Mouse (Mus musculus): ENCODE results near the gene Bola3. TPM values are rescaled to one million over a fixed set of nuclear protein-coding genes. Genes with fewer than 3 reads are reported as not detected.
A peak's percentile ranks its signal among the peaks of the same experiment; 100 is the strongest.

The Bola3 gene
- polyA plus RNA-seq, 1 experiment from 2014 or later = 117 TPM

- Histone ChIP-seq H3K9ac (no peak overlapping the region), H3K27me3 (no peaks in the 10 kb centered on the region), H3K4me1 (no peaks in the 10 kb centered on the region), H3K4me3 (no peak overlapping the region), H3K4me2 (replicated peaks) (no peak overlapping the region), H3K36me3 (peaks cover 100% of the 10 kb centered on the region), H3K9me3 (no peaks in the 10 kb centered on the region), H3K27ac (no peak overlapping the region)
- no peak for ATAC-seq (ENCODE audit: low FRiP score, low read depth)
- WGBS = 91% methylated on average over 9 of the region's 9 CpGs
Measured at GRCm38 (mm10) chr6:83373704-83374300, 24.9 kb downstream of the Bola3 start.

GRCm38 (mm10) chr6:83381510-83382491 is 32.9 kb downstream of the Bola3 start:
- no peak overlapping the region for H3K27ac ChIP-seq
- H3K4me3 ChIP-seq = no peak overlapping the region
- H3K9me3 ChIP-seq = no peaks in the 10 kb centered on the region
- no peak for ATAC-seq (ENCODE audit: low FRiP score, low read depth)
- H3K27me3 ChIP-seq = no peaks in the 10 kb centered on the region
- peaks cover 96% of the 10 kb centered on the region for H3K36me3 ChIP-seq
- no peak overlapping the region for H3K9ac ChIP-seq
- 90% methylated on average over 10 of the region's 10 CpGs for WGBS
- no peaks in the 10 kb centered on the region for H3K4me1 ChIP-seq
- H3K4me2 ChIP-seq (replicated peaks) = no peak overlapping the region

GRCm38 (mm10) chr6:83385569-83386090 is 36.7 kb downstream of the Bola3 start:
- no peak for ATAC-seq (ENCODE audit: low FRiP score, low read depth)
- WGBS = 86% methylated on average over 9 of the region's 9 CpGs

GRCm38 (mm10) chr6:83392166-83392780 is 43.3 kb downstream of the Bola3 start:
- Histone ChIP-seq H3K4me1 (peaks cover 16% of the 10 kb centered on the region), H3K4me2 (replicated peaks) (no peak overlapping the region), H3K27me3 (no peaks in the 10 kb centered on the region), H3K27ac (0 out of 2 replicates have a peak overlapping the region, but pooled peaks have one; percentile 15), H3K9me3 (no peaks in the 10 kb centered on the region), H3K9ac (no peak overlapping the region), H3K36me3 (peaks cover 66% of the 10 kb centered on the region), H3K4me3 (no peak overlapping the region)
- 73% methylated on average over 8 of the region's 8 CpGs for WGBS
- ATAC-seq (ENCODE audit: low FRiP score, low read depth) = no peak

More at GRCm38 (mm10) chr6:83385569-83386090, 36.7 kb downstream of the Bola3 start:
- Histone ChIP-seq H3K36me3 (peaks cover 69% of the 10 kb centered on the region), H3K27me3 (no peaks in the 10 kb centered on the region), H3K4me3 (no peak overlapping the region), H3K9ac (no peak overlapping the region), H3K9me3 (no peaks in the 10 kb centered on the region), H3K27ac (no peak overlapping the region), H3K4me1 (0 out of 2 replicates have a peak, but pooled peaks cover under 1% of the 10 kb centered on the region), H3K4me2 (replicated peaks) (no peak overlapping the region)

GRCm38 (mm10) chr6:83394122-83394521 is 45.2 kb downstream of the Bola3 start:
- no peak overlapping the region for H3K9ac ChIP-seq
- H3K36me3 ChIP-seq = peaks cover 71% of the 10 kb centered on the region
- H3K4me1 ChIP-seq = peaks cover 22% of the 10 kb centered on the region
- WGBS = 91% methylated on average over 4 of the region's 4 CpGs
- H3K27ac ChIP-seq = no peak overlapping the region
- ATAC-seq (ENCODE audit: low FRiP score, low read depth) = no peak
- no peak overlapping the region for H3K4me3 ChIP-seq
- no peak overlapping the region for H3K4me2 ChIP-seq (replicated peaks)
- H3K27me3 ChIP-seq = no peaks in the 10 kb centered on the region
- H3K9me3 ChIP-seq = no peaks in the 10 kb centered on the region

GRCm38 (mm10) chr6:83395544-83396229 is 46.7 kb downstream of the Bola3 start:
- peaks cover 84% of the 10 kb centered on the region for H3K36me3 ChIP-seq
- WGBS = 91% methylated on average over 15 of the region's 15 CpGs
- no peak overlapping the region for H3K4me2 ChIP-seq (replicated peaks)
- no peak overlapping the region for H3K9ac ChIP-seq
- no peaks in the 10 kb centered on the region for H3K9me3 ChIP-seq
- ATAC-seq (ENCODE audit: low FRiP score, low read depth) = no peak; the same call in 1 of the 2 replicates
- H3K4me3 ChIP-seq = no peak overlapping the region
- H3K4me1 ChIP-seq = peaks cover 25% of the 10 kb centered on the region
- no peaks in the 10 kb centered on the region for H3K27me3 ChIP-seq
- H3K27ac ChIP-seq = no peak overlapping the region

- no peak overlapping the region for H3K9ac ChIP-seq
- peaks cover 21% of the 10 kb centered on the region for H3K4me1 ChIP-seq
- 98% methylated on average over 2 of the region's 2 CpGs for WGBS
- no peaks in the 10 kb centered on the region for H3K27me3 ChIP-seq
- no peak overlapping the region for H3K27ac ChIP-seq
- no peaks in the 10 kb centered on the region for H3K9me3 ChIP-seq
- H3K36me3 ChIP-seq = peaks cover 86% of the 10 kb centered on the region
- no peak overlapping the region for H3K4me2 ChIP-seq (replicated peaks)
- no peak overlapping the region for H3K4me3 ChIP-seq
- no peak for ATAC-seq (ENCODE audit: low FRiP score, low read depth)
Measured at GRCm38 (mm10) chr6:83396711-83397110, 47.8 kb downstream of the Bola3 start.

- no peak overlapping the region for H3K9ac ChIP-seq
- H3K27ac ChIP-seq = no peak overlapping the region
- H3K9me3 ChIP-seq = no peaks in the 10 kb centered on the region
- no peak overlapping the region for H3K4me3 ChIP-seq
- ATAC-seq (ENCODE audit: low FRiP score, low read depth) = no peak
- H3K4me2 ChIP-seq (replicated peaks) = no peak overlapping the region
- peaks cover 90% of the 10 kb centered on the region for H3K36me3 ChIP-seq
- no peaks in the 10 kb centered on the region for H3K27me3 ChIP-seq
- H3K4me1 ChIP-seq = peaks cover 11% of the 10 kb centered on the region
- WGBS = 63% methylated on average over 8 of the region's 8 CpGs
Measured at GRCm38 (mm10) chr6:83397728-83398127, 48.8 kb downstream of the Bola3 start.

- ATAC-seq (ENCODE audit: low FRiP score, low read depth) = no peak
- Histone ChIP-seq H3K36me3 (peaks cover 91% of the 10 kb centered on the region), H3K9me3 (no peaks in the 10 kb centered on the region), H3K4me1 (peaks cover 10% of the 10 kb centered on the region), H3K4me2 (replicated peaks) (no peak overlapping the region), H3K27ac (no peak overlapping the region), H3K27me3 (no peaks in the 10 kb centered on the region), H3K4me3 (no peak overlapping the region), H3K9ac (no peak overlapping the region)
- WGBS = 73% methylated on average over 3 of the region's 3 CpGs
Measured at GRCm38 (mm10) chr6:83399790-83400189, 50.8 kb downstream of the Bola3 start.

GRCm38 (mm10) chr6:83403481-83403880 is 54.5 kb downstream of the Bola3 start:
- Histone ChIP-seq H3K36me3 (peaks cover 85% of the 10 kb centered on the region), H3K9ac (no peak overlapping the region), H3K9me3 (no peaks in the 10 kb centered on the region), H3K4me2 (replicated peaks) (no peak overlapping the region), H3K4me3 (no peak overlapping the region), H3K4me1 (peaks cover 9% of the 10 kb centered on the region), H3K27ac (no peak overlapping the region), H3K27me3 (no peaks in the 10 kb centered on the region)
- 92% methylated on average over 8 of the region's 8 CpGs for WGBS
- no peak for ATAC-seq (ENCODE audit: low FRiP score, low read depth)

GRCm38 (mm10) chr6:83404571-83404970 is 55.6 kb downstream of the Bola3 start:
- H3K4me1 ChIP-seq = peaks cover 5% of the 10 kb centered on the region; the same call in 1 of the 2 replicates
- no peaks in the 10 kb centered on the region for H3K9me3 ChIP-seq
- ATAC-seq (ENCODE audit: low FRiP score, low read depth) = no peak
- peaks cover 80% of the 10 kb centered on the region for H3K36me3 ChIP-seq
- 94% methylated on average over 13 of the region's 13 CpGs for WGBS
- no peak overlapping the region for H3K27ac ChIP-seq
- H3K4me2 ChIP-seq (replicated peaks) = no peak overlapping the region
- no peaks in the 10 kb centered on the region for H3K27me3 ChIP-seq
- H3K9ac ChIP-seq = no peak overlapping the region
- no peak overlapping the region for H3K4me3 ChIP-seq

Measured in limb, embryonic 13.5 days (tissue).